Mouse (Mus musculus): ENCODE measurements around the gene Susd3.

Susd3 gene

DNA sequence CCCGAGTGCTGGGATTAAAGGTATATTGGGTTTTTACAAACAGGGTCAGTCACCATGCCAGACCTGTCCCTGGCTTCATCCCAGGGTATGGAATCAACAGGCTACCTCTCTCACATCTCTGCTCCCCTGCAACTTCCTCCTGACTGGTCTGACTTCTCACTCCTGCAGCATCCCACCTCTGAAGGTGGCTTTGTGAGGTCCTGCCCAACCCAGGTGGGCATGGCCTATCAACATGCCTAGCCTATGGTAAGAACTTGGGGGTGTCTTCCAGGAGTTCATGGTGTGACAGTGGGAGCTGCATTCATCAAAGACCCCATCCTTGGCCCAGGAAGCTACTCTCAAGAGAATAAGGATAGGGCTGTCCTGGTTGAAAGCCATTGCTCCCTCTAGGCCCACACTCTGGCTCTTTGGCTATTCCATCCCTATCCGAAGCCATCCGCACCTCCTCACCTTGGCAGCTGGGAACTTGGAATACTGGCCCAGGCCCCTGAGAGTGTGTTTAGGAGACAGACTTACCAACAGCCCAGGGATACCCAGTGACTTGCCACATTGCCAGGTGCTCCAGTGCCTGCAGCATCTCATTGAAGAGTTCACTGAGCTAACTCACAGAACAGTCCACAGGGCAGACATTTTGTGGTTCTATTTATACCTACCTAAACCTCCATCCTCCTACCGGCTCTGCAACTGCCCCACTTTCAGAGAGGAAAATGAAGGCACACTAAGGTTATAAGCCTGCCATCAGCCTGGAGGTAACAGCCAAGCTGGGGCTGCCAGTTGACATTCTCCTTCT is 35.6 kb downstream of the Susd3 start:
- DNase-seq (ENCODE audit: low spot score in 2 of 2) = no peak

DNA sequence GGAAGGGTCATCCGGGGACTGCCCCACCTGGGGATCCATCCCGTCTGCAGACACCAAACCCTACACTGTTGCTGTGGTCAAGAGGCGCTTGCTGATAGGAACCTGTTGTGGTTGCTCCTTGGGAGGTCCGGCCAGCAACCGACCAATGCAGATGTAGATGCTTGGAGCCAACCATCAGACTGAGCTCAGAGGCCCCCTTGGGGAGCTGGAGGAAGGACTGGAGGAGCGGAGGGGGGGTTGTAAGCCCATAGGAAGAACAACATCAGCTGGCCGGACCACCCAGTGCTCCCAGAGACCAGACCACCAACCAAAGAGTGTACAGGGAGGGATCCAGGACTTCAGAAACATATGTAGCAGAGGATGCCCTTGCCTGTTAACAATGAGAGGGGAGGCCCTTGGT is 39.2 kb downstream of the Susd3 start:
- DNase-seq (ENCODE audit: low spot score in 2 of 2) = no peak

DNA sequence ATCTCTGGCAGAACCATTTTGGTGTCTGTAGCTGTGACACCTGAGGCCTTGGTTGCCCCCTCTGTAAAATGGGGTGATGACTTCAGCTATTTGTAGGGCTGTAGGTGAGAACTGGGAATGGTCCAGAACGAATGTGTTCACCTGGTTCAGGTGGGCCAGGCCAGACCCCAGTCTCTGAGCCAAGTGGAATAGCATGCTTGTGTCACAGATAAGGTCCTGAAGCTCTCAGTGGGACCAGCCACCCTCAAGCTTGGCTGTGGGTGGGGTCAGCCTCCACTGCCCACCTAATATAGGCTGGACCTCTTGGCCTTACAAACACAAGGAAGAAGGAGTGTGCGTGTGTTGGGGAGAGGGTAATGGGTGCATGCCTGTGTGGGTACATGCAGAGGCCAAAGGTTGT is 42.2 kb downstream of the Susd3 start:
- no peak for DNase-seq (ENCODE audit: low spot score in 2 of 2)

DNA sequence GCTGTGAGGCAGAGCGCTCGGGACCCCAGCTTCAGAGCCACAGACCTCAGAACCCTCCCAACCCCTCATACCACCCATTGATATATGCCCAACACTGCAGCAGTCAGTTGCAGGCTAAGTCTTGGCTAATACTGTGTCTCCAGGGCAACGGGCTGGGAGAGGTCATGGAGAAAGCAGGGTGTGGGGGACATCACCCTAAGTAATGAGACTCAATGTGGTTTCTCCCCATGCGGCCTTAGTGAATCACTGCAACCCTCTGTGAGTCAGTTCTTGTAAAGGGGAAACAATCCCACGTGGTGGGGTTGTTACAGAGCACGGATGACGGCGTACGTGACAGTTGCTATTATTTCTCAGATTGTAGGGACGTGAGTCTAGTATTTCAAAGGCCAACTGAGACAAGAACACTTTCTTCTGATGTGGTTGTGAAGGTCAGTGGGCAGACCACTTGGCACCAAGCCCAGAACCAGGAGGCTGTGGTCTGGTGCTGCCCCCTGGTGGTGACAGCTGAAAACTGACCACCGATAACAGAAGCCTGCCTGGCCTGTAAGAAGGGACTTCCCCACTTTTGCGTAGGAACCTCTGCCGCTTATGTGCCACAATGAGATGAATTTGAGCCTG is 43.0 kb downstream of the Susd3 start:
- peak; percentile 71 to 81 for DNase-seq (ENCODE audit: low spot score in 2 of 2)

DNA sequence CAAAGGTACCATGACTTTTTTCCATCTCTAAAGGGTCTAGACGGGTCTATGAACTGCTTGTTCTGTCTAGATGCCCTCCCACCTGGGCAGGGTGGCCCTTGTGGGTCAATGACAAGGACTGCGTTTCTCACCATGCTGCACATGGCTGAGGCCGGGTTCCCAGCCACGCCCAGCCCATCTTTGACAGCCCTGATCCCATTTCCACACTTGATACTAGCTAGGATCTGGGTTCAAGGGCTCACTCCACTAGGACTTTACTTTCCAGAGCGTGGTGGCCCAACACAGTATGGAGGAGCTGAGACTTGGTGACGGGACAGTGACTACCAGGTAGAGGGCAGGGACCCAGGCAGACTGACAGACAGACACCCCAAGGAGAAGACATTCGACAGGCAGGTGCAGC is 46.0 kb downstream of the Susd3 start:
- no peak for DNase-seq (ENCODE audit: low spot score in 2 of 2)

DNA sequence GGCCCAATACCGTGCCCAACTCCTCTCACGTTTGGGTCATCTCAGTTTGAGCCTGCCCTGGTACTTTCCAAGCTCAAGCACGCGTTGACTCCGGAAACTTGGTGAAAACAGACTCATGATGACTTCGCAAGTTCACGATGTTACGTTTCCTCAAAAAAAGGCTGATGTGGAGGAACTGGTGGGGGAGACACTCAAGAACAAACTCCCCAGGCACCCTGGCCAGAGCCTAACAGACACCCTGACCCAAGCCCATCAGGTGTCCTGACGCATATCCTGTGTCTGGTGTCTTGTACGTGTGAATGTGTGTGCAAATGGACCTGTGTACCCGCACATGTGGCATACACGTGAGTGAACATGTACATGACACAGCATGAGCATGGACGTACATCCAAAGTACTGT is 47.8 kb downstream of the Susd3 start:
- DNase-seq (ENCODE audit: low spot score in 2 of 2) = no peak

DNA sequence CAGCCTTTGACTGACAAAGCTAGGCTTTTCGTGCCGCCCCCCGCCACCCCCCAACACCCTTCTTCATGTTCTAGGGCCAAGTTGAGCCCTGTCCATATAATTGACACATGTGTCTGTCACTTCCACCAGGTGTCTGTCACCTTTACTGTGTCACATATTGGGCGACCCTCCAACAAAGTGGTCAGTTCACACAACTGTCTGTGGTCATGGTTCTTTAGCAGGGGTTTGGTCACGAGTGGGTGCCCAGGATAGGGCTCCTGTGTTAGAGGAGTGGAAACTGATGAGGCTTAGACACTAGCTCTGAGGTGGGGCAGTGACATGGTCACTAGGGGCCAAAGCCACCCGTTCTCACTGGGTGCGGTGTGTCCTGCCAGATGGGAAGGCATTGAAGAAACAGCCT is 48.6 kb downstream of the Susd3 start:
- DNase-seq (ENCODE audit: low spot score in 2 of 2) = no peak

DNA sequence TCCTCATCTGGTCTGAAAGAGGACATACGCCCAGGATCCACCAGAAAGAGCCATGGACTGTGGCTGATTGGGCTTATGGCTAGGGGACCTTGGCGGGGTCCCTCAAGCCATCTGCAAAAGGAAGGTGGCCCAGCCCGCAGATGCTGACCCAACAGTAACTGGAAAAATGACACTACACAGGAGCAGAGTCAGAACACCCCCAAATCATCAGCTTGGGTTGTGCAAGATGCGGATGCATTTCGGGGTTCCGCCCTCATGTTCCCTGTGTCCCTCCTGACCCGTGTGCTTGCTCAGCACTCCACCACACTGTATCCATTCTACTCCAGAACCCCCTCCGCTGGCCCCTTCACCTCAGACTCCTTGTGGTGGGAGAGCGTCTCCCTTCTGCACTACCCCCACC is 49.8 kb downstream of the Susd3 start:
- no peak for DNase-seq (ENCODE audit: low spot score in 2 of 2)

DNA sequence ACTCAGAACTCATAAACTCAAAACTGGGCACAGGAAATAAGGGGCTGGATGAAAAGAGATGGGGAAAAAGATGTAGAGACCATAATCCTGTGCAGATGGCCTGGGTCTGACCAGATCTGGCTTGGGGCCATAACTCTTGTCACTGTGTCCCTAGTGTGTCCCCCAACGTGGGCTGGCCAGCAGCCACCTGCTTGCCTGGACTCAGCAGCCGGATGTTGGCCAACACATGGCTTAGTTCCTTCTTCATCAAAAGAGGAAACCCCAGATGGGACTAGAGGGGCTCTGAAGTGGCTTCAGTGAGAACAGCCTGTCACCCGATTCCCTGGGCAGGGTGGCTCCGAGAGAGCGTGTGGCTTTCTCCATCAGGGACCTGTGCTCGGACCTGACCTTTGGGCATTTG is 51.7 kb downstream of the Susd3 start:
- no peak for DNase-seq (ENCODE audit: low spot score in 2 of 2)

DNA sequence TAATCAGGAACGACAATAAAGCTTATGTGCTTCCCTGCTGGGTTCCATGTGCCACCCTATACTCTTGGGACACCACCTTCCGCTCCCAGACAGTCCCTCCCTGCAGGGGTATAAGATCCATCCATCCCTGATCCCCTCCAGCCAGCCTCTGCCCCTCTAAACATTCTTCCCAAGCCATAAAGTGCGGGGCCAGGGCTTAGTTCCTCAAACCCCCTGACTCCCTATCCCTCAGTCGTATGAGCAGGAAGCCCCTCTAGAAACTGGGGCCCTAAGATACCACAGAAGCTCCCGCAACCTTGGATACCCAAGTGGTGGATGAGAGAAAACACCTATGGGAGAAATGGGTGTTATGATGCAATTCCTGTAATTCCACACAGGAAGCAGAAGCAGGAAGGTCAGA is 52.3 kb downstream of the Susd3 start:
- no peak for DNase-seq (ENCODE audit: low spot score in 2 of 2)

DNA sequence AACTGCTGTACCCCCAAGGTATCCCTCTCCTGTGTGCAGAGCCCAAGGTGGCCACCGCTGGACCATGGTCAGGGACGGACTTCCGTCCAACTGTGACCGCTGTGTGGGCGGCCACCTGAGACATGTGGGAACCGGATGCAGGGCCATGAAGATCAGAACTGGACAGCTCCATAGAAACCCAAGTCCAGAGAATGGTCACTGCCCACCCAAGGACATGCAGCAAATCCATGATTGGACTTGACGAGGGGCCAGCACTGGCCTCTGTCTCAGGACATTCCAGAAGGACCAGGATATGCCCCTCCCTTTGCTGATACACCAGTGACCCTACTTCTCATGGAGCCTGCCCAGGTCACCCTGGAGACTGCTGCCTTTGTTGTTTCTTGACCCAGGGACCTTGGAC is 52.9 kb downstream of the Susd3 start:
- no peak for DNase-seq (ENCODE audit: low spot score in 2 of 2)

DNA sequence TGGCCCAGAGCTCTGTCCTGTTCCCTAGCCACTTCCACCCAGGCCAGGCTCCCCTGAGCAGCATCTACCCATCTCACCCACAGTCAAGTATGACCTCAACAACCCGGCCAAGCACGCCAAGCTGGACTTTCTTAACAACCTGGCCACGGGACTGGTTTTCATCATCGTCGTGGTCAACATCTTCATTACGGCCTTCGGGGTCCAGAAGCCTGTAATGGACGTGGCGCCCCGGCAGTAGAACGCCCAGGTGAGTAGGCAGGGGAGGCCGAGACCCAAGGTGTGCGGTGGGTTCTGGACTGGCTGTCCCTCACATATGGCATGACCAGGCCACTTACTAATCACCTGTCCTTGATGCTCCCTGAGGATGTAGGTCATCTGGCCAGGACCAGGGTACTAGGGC is 53.7 kb downstream of the Susd3 start:
- no peak for DNase-seq (ENCODE audit: low spot score in 2 of 2)

DNA sequence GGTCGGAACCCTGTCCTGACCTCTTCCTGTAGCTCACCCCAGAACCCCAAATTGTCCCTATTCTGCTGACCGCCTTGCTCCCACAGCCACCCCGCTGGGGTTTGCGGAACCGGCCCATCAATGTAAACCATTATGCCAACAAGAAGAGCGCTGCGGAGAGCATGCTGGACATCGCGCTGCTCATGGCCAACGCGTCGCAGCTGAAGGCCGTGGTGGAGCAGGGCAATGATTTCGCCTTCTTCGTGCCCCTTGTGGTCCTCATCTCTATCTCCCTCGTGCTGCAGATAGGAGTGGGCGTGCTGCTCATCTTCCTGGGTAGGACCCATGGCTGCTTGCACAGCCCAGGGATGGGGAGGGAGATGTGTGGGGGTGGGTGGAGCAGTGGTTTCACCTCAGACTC is 54.9 kb downstream of the Susd3 start:
- no peak for DNase-seq (ENCODE audit: low spot score in 2 of 2)

DNA sequence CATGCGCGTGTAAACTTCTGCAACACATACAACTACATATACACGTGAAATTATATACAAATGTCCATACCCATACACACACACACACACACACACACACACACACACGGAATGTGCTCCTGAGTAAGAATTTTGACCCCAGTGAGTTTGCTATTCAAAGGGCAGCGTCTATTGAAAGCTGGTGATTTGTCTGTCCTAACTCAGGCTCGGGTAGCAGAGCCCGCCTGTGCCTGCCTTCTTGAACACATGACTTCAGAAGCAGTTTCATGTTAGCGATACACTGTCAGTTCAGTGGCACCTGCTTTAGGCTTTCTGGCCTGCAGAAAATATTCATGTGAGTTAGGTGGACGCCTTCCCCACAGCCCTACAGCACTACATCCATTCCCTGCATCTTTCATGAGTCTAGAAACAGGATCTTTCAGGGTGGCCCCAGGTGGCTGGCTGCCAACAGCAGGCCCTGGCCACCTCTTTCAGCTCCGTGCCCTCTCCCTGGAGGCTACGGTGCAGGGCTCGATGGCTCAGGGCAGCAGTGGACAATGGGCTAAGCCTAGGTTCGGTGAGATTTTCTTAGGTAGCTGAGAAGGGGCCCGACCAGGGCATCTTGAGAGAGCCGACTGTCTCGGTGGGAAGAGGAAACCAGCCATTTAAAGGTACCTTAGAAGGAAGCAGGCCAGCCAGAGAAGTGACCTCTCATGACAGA is 56.2 kb downstream of the Susd3 start:
- DNase-seq (ENCODE audit: low spot score in 2 of 2) = no peak

DNA sequence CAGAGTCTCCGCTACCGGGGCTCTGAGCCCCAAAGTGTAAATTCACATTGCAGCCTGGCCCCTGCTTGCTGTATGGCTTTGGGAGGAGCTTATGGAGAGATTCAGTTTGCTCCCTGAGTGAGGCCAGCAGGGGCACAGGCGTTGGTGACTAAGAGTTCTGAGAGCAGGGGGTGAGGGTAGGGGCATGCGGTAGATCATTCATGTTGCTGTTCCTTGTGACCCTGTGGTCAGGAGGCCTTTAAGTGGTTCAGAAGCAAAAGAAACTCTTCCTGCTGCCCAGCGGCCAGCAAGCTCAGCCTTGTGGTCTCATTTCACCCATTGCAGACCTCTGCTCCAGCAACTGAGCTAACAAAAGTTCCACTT is 56.9 kb downstream of the Susd3 start:
- no peak for DNase-seq (ENCODE audit: low spot score in 2 of 2)

DNA sequence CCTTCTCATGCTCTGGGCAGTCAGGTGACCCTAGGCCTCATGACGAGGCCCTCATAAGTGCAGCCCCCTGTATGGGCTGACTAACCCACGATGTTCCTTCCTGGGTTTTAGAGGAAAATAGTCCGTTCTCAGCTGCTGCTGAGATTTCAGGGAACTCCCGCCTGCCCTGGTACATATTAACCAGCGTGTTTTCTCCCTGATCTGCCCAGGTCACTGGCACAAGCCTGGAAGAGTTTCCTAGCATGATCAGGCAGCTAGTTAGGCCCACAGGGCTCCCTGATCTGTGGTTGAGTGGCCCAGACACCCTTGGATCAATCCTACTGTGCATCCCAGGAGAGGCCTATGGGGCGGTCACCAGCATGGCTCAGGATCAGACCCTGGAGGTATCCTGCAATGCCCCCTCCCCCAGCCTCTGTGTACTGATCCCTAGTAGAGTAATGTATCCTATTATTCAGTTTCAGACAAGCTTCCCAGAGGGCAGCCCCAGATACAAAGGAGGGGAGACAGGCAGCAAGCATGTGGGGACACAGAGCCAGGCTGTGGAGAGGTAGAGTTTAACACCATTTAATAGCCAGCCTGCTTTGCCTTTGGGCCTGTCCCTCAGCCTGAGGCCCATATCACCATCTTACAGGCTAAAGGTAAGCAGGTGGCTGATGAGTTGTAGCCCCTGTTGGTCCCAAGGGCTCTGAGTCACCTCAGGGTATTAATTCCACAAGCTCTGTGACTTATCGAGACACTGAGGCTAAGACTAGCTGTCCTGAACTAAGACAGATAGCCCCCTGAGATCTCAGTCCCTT is 57.4 kb downstream of the Susd3 start:
- DNase-seq (ENCODE audit: low spot score in 2 of 2) = no peak

DNA sequence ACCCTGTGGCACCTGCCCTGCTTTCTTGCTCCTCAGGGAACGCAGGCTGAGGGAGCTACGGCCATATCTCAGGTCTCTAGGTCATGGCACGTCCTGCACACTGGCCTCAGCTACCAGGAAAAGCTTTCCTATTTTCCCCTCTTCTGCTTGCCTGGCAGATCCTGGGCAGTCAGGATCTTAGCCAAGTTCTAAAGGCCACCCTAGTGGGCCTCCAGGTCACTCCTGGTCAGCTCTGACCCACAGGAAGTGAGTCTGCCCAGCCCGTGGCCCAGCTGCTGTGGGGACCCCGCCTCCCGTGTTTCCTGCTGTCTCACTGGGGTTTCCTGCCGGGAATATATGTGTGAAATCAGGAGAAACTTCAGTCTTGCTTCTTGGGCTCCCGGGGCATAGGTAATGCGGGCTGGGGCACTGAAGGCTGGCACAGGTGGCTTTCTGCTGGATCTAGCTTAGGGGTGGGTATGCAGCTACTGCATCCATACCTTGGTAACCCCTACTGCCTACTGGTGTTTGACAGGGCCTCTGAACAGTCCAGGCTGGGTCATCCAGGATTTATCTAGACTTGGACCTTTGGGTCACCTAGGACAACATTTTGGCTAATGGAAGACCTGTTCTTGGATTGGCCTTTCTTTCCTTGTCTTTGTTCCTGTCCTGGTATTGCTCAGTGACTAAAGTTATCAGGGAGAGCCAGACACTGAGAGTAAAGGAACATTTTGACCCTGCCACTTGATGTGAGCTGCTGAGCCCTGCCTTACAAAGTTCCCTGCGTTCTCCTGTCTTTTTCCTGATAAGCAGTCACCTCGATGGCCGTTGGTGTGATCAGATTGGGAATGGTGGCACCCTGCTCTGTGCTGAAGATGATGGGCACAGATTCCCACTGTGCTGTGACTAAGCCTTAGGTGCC is 58.3 kb downstream of the Susd3 start:
- peak in 1 of 2 experiments; percentile 43 for DNase-seq (ENCODE audit: low spot score in 2 of 2)

DNA sequence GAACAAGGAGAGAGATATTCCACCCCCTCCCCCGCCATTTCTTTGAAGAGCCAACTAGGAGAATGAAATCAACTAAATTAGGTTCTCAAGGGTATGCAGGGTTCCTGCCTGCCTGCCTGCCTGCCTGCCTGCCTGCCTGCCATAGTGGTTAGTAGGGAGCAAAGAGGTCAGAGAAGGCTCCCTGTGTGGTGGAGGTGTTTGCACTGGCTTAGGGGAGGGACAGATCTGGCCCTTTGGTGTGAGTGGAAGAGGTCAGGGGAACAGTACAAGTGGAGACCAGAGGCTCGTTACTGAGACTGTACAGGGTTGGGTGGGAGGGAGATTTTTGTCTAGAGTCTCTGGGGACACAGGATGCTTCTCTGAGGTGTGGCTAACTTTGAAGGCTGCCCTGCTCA is 59.5 kb downstream of the Susd3 start:
- no peak for DNase-seq (ENCODE audit: low spot score in 2 of 2)

DNA sequence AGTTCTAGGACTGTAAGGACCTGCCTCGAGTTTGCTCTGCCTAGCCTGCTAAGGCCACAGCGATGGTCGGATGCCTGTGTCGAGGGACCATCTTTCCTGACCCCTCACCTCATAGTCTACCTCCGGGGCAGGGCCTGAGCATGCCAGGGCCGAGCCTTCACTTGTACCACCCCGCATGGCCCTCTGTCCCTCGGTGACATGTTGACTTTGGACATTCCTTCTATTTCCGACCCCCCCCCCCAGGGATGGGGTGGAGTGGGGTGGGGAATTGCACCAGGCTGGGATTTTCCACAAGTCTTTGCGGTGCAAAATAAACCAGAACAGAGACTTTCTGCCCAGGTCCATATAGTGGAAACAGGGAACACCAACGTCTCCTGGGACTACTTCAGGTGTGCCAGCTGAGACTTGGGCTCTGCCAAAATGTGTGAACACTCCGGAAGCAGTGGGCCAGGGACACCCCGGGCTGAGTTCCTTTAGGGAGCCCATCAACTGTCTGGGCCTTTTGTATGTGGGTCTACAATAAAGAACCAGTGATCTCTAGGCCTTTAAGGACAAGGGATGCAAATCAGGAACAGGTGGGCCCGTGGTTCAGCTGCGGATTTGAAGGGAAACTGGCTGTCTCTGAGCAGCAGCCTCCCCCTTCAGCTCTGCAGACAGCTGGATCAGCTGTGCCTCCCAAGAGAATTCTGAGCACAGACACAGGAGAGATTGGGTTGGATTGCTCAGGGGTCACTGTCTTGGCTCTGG is 60.1 kb downstream of the Susd3 start:
- no peak for DNase-seq (ENCODE audit: low spot score in 2 of 2)
